Mouse (Mus musculus): ENCODE measurements at regions not wholly inside any gene's neighbourhood (a gene's known extent, or its start where the extent isn't known, plus 50 kb on each side); places are given as distances from the start of the nearest gene placed in this dataset.

DNA sequence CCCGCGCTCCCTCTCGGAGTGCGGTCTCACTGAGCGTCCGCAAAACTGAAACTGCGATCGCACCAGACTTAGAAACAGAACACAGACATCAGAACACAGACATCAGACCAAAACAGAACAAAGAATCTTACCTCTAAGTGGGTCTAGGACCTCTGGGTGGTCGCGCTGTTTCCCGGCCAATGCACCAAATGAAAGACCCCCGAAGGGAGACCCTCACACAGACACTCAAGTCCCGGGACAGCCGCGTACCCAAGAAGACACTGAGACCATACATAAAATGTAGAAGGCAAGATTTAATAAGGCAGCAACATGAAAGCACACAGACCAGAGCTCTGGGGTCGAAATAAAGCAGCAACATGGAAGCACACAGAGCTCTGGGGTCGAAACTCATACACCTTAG lies 341.1 kb downstream of the Gm21739 start:
- DNase-seq (ENCODE audit: low spot score), result peak; percentile 0

Measured in ovary, postnatal 10 days (tissue).